Mouse (Mus musculus): ENCODE data around the gene Rph3a. TPM values are rescaled to one million over a fixed set of nuclear protein-coding genes. Genes with fewer than 3 reads are reported as not detected.
"Not testable (repeated sequence)": the region's sequence is repeated elsewhere in the genome, so short reads cannot be mapped to it uniquely, and the experiment has no call there.

Gene Rph3a
- total RNA-seq, 2 experiments from 2014 or later = 309 to 328 TPM

DNA sequence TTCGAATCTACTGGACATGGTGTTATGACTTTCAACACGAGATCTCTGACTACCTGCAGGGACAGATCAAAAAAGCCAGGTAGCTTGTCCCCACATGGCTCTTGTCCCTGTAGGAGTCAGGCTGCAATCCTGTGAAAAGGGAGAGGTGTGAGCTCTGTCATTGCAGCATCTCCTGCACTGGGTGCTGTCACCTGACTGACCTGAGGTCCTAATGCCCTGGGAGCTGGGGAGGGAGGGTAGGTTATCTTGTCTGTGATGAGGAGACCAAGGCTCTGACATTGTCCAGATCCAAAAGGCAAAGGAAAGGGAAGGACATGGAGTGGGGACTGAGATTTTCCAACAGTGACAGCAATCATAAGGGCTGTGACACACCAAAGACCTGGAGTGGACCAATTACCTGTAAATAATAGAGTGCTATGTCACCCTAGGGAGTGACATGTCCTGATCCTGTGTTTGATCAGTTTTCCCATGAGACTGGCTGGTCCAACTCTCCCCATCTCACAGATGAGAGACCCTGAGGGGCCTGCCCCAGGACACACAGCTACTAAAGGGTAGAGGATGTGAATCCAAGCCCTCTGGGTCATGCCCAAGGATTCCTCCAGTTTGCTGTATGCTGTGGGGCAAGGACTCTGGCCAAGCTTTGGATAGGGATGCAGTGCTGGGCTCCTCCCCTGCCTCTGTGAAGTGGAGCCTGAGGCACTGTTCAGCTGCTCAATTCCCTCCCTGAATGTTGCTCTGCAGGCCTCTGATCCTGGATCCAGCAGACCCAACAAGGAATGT, 90.5 kb downstream of the Rph3a start:
- DNase-seq (ENCODE audit: low spot score in 2 of 2) = not testable (repeated sequence)

DNA sequence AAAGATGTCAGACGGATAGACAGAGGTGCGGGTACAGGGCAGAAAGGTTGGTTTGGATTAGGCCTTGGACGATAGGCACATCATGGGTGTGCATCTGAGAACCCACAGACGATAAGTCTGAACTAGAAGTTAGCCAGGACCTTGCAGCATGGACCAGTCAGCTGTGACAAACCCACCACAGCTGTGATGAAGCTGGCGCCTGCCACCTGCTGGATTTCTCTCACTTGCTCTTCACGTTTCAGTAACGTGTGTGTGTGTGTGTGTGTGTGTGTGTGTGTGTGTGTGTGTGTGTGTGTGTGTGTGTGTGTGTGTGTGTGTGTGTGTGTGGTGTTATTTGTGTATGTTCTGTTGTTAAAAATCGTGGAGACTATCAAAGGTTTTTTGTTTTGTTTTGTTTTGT, 95.7 kb downstream of the Rph3a start, which contains the start of gene Oas1d:
Gene Oas1d (plus strand): TSS at position 333 of the 400 bp plus-strand sequence.
- DNase-seq (ENCODE audit: low spot score in 2 of 2) = not testable (repeated sequence)

DNA sequence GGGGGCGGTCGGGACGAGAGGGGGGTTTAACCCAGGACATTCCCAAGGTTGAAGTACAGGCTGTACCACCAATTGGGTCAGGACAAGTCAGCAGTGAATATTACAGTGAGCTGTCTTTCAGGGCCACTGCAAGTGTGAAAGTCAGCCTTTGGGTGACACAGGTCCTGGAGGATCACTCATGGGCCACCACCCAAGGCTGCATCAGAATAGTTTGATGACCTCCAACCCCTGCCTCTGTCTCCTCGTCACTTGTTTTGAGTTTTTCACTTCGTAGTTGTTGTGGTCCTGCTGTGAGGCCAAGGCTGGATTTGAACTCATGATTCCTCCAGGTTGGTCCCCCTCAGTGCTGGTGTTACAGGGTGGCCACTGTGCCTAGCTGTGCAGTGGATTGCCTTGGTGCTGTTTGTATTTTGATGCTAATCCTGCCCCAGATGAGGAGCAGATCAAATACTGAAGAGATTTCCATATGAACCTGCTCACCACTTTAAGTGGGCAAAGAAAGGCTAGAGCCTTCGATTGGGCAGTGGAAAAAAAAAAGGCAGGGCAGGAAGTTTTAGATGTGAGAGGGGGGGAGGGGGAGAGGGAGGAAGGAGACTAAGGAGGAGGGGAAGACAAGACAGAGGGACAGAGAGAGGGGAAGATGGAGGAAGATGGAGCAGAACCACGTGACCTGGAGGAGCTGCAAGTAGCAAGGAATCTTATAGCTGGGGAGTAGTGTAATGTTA, 101.5 kb downstream of the Rph3a start:
- DNase-seq (ENCODE audit: low spot score in 2 of 2) = no peak

DNA sequence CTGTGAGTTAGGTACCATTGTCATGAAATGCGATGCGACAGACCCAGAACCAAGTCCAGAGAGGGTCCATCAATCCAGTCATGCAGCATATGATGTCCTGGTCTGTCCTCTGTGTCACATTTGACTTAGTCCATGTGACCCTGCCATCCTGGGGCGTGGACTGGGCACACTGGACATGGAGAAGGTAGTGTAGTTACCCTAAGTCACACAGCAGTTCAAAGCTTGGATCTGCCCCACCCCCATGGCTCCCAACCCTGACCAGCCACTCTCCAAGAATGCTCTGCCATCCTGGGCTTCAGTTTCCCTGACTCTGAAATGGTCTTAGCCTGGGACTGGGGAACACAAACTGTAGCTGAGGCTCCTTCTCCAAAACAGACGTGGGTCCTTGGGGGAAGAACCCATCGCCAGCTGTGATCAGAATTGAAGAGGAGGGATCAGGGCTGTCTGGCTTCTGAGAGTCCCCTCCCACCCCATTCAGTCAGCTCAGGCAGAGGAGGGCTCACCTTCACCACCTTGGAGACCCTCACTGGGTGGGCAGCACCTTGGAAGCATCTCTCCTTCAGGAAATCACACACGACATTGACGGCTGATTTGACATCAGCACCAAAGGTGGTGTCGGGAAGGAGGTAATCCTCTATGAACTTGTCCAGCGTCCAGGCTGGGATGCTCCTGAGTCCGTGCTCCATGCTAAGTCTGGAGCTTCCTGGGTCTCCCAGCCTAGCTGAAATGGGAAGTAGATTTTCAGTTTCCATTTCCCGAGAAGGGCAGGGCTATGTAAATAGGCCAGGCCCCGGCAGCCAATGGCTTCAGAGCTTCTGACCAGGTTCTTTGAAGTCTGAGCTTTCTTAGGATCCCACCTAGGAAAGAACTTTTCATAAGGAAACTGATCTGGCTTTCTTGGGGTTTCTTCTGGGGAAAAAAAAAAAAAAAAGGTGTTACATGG, 102.8 kb downstream of the Rph3a start, which contains the start of gene Oas1a:
Gene Oas1a (minus strand): TSS at position 731 of the 943 bp plus-strand sequence.
- DNase-seq (ENCODE audit: low spot score in 2 of 2) = not testable (repeated sequence)

DNA sequence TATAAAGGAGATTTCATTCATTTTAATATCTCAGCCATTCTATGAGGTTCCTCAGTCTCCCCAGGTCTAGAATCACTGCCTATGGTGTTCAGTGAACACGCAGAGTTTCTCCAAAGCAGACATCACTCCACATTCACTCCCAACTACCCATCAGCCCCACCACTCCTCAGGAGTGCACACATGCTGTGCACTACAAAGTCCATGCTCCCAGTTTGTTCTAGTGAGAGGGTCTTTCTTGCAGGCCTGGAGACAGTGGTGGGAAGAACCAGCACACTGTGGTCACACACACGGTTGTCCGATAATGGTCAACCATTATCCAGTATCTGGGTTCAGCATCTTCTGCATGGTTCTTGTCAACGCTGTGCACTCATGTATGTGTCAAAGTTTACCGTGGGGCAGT, 107.8 kb downstream of the Rph3a start:
- no peak for DNase-seq (ENCODE audit: low spot score in 2 of 2)

DNA sequence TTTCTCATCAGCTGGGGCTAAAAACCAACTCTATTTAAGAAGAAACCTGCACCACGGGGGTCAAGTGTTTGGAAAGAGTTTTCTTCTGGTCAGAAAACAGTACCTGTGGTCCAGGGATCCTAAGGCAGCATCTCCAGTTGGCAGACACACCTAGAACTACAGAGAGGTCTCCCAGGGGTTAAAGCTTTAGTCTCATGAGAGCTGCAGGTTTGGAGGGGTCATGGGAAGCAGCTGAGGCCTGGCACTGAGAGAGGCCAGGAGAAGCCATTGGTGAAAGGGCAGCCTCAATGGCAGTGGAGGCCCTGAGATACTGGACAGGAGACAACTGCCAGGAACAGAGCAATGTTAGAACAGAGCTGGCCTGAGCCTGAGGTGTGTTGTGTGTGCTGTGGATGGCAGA, 109.2 kb downstream of the Rph3a start:
- DNase-seq (ENCODE audit: low spot score in 2 of 2) = no peak

DNA sequence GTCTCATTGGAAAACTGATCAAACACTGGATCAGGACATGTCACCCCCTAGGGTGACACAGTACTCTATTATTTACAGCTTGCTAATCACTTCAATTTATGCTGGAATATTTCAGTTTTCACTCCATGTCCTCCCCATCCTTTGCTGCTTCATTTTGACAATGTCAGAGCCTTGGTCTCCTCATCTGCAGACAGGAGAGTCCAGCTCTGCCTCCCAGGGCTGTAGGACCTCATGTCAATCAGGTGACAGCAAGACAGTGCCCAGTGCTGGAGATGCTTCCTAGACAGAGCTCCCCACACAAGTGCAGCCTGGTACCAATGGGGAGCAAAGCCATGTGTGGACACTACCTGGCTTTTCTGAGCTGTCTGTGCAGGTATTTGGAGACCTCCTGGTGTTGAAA, 111.2 kb downstream of the Rph3a start:
- no peak for DNase-seq (ENCODE audit: low spot score in 2 of 2)

DNA sequence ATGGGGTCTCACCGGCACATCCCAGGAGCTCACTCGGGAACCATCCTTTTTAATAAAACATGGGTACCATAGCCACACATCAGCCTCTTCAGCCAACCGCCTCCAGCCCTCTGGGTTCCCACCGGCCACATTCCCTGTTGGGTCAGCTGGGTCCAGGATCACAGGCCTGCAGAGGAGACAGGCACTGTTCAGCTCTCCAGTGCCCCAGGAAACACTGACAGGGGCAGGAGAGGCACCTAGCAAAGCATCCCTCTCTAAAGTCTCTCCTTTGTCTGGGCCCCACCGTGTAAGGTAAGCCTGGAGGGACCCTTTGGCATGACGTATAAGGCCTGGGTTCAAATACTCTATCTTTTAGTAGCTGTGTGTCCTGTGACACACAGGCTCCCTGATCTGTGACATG, 111.6 kb downstream of the Rph3a start:
- no peak for DNase-seq (ENCODE audit: low spot score in 2 of 2)

DNA sequence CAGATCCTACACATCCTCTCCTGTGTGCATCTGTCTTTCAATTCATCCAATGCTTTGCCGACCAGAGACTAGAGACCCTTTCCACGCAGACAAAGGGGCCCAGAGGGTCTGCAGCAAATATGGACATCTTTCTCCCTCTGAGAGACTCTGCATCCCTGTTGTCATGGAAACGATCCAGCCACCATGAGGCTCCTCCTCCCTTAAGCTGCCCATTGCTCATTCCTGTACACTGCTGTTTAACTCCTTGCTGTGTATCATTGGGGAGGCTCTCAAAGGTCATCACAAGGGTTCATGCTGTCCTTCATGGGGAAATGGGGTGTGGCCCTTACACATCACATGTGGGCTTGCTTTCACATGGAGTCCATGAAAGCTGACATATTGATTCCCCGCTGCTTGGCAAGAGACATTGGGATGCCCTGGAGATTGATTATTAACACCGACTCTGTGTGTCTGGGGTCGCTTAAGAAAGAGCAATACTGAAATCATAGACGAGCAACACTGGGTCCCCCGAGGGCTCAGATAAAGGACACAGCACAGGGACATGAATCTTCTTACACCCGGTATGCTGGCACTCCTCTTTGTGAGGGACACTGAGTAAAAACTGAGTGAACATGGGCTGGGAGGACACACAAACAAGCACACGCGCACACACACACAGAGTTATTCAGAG, 114.5 kb downstream of the Rph3a start:
- no peak for DNase-seq (ENCODE audit: low spot score in 2 of 2)

DNA sequence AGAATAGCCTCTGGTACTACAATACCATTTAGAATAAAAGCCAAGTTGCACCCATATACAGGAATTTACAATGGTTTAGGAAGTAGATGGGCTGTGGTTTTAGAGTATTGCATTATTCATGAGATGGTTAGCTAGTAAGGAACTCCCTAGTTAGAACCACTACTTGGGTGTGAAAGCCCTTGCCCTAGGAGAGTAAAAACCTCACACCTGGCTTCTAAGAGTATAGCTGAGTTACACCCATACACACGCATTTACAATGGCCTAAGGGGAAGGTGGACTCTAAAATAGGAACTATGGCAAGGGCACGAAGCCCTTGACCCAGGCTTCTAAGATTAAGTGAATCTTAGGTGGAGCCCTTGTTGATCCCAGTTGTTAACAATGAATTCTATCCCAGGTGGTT, 115.2 kb downstream of the Rph3a start:
- DNase-seq (ENCODE audit: low spot score in 2 of 2) = not testable (repeated sequence)

DNA sequence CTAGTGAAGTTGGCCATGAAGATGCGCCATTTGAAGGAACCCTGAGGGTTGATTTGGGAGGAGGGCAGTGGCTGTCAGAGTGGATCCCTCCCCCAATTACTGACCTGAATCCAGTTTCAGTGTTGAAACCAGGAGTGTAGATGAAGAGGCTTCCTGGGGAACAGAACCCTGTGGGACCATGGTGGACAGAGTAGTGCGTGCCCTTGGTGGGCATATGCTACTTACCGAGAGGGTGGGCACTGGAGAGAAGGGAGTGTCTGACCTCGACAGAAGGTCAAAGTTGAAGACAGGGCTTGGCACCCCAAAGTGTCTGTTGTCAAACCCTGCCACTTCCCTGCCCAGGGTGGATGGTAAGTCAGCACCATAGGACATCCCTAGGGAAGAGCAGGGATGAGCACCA, 116.0 kb downstream of the Rph3a start:
- DNase-seq (ENCODE audit: low spot score in 2 of 2) = not testable (repeated sequence)

DNA sequence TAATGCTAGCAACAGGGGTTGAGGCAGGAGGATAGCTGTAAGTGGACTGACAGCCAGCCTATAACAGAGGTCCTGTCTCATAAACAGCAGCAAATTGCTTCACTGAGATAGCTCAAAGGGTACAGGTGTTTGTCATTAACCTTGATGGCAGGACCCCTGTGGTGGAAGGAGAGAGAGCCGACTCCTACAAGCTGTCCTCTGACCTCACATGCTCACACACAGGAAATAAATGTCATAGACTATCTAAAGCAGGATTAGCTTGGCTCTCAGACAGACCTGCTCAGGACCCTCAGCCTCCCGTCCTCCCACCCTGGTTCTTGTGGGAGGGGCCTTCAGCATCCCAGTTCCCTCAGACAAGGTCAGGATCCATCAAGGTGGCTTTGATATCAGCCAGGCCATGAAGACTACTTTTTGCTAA, 117.6 kb downstream of the Rph3a start:
- DNase-seq (ENCODE audit: low spot score in 2 of 2) = no peak

DNA sequence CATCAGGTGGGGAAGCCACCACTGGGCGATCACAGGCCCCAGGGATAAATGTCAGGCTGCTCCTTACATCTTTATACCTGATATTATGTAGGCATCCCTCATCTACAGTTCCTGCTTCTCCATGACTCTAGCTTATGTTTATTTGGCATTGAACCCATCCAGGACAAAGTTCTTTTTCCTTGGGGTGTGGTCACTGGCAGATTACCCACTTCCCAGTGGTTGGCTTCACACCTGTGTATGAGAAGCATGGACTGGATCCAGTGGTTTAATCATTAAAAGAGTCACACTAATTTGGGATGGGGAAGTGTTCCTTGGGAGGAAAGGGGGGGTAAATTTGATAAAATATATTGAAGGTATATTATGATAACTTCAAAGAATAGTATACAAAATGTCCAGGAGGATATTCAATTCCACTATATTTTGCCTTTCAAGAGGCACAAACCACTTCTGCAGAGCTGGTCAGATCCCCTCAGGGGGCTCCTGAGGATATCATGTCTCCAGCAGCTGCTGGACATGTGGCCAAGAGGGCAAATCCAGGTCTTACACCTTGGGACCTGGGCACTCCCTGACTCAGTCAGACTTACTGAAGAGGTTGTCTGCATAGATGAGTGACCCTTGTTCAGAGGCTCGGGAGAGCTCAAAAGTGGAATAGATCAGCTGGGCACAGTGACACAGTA, 118.2 kb downstream of the Rph3a start:
- not testable (repeated sequence) for DNase-seq (ENCODE audit: low spot score in 2 of 2)

DNA sequence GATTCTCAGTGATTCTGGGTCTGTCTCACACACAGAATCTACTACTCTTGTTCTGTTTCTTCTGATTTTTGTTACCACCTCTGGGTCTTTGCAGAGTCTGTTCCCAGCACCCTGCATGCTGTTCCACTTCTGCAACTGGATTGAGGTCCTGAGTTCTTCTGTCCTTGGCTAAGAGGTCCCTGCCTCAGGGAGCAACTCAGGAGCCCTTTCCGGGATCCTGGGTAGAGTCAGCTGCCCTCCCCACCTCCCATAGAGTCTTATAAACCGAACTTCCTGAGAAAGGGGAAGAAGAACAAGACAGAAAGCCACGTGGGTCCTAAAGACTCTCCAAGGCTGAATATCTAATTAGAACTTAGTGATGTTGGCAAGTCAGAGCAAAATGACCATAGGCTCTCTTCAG, 118.9 kb downstream of the Rph3a start:
- DNase-seq (ENCODE audit: low spot score in 2 of 2) = no peak

Other genes starting within 250 kb of the Rph3a start
- not detected for gene Oas3, start 232.4 kb downstream of the Rph3a start, total RNA-seq (2021)
- gene Oas1e, start 214.6 kb downstream of the Rph3a start, total RNA-seq (2021) = not detected
- gene Oas1c, start 197.6 kb downstream of the Rph3a start, total RNA-seq (2021) = under 1 TPM; 0.56 to 0.80 TPM
- gene Oas1f, start 162.7 kb downstream of the Rph3a start, total RNA-seq (2021) = not detected
- not detected for gene Oas1h, start 148.7 kb downstream of the Rph3a start, total RNA-seq (2021)
- gene Oas1g, start 122.5 kb downstream of the Rph3a start, total RNA-seq (2021) = not detected
- gene Oas1a, start 102.6 kb downstream of the Rph3a start, total RNA-seq (2021) = under 1 TPM; 0.19 to 0.23 TPM
- gene Oas1d, start 95.6 kb downstream of the Rph3a start, total RNA-seq (2021) = not detected
- gene Ptpn11, start 181.3 kb upstream of the Rph3a start, total RNA-seq (2021) = 100 to 1,000 TPM in 1 of 2 experiments, 10 to 100 TPM in 1; 96.8 to 105 TPM
- gene Rpl6, start 194.4 kb upstream of the Rph3a start, total RNA-seq (2021) = 100 to 1,000 TPM; 457 to 473 TPM
- 100 to 1,000 TPM; 163 to 164 TPM for gene Hectd4, start 210.1 kb upstream of the Rph3a start, total RNA-seq (2021)

Data from left cerebral cortex, adult 18-20 months (tissue).